Mouse (Mus musculus): Measurements from ENCODE around the gene 9030612E09Rik. TPM values are rescaled to one million over a fixed set of nuclear protein-coding genes. Genes with fewer than 3 reads are reported as not detected.

Gene 9030612E09Rik
- polyA plus RNA-seq, 1 experiment from 2014 or later: 0.18 TPM

GRCm38 (mm10) chr10:43173828-43174325, 627 bp upstream of the 9030612E09Rik start:
- Histone ChIP-seq H3K4me1 (replicated peaks; ENCODE audit: control insufficient read depth, insufficient read depth) (no peaks in the 10 kb centered on the region), H3K27ac (replicated peaks) (peak overlapping the region; percentile 56; the same call in 1 of the 2 replicates), H3K9ac (ENCODE audit: low read length) (peak overlapping the region; percentile 69), H3K27me3 (ENCODE audit: control insufficient read depth, insufficient read depth, low read length) (no peaks in the 10 kb centered on the region; the same call in 1 of the 2 replicates), H3K4me3 (ENCODE audit: low read depth, low read length) (peak overlapping the region; percentile 69), H3K4me2 (replicated peaks; ENCODE audit: low read depth) (peak overlapping the region; percentile 90), H3K36me3 (ENCODE audit: control insufficient read depth, insufficient read depth, low read length) (no peaks in the 10 kb centered on the region), H3K9me3 (ENCODE audit: control insufficient read depth, low read length) (no peaks in the 10 kb centered on the region)
- DNase-seq (ENCODE audit: low spot score): peak; percentile 22
- ATAC-seq (ENCODE audit: low FRiP score, low TSS enrichment): no peak
- WGBS: under 1% methylated on average over 27 of the region's 38 CpGs
- TF ChIP-seq CTCF (IDR thresholded peaks at IDR 0.05; ENCODE audit: low read depth): no peak
- no peak for TF ChIP-seq EP300 (optimal IDR thresholded peaks at IDR 0.05)

GRCm38 (mm10) chr10:43175156-43175601, 675 bp downstream of the 9030612E09Rik start:
- Histone ChIP-seq H3K9ac (ENCODE audit: low read length) (peak overlapping the region; percentile 69), H3K4me1 (replicated peaks; ENCODE audit: control insufficient read depth, insufficient read depth) (no peaks in the 10 kb centered on the region), H3K27ac (replicated peaks) (no peak overlapping the region), H3K9me3 (ENCODE audit: control insufficient read depth, low read length) (no peaks in the 10 kb centered on the region), H3K27me3 (ENCODE audit: control insufficient read depth, insufficient read depth, low read length) (no peaks in the 10 kb centered on the region; the same call in 1 of the 2 replicates), H3K4me3 (ENCODE audit: low read depth, low read length) (peak overlapping the region; percentile 69), H3K36me3 (ENCODE audit: control insufficient read depth, insufficient read depth, low read length) (no peaks in the 10 kb centered on the region), H3K4me2 (replicated peaks; ENCODE audit: low read depth) (peak overlapping the region; percentile 90)
- TF ChIP-seq EP300 (optimal IDR thresholded peaks at IDR 0.05) (no peak), CTCF (IDR thresholded peaks at IDR 0.05; ENCODE audit: low read depth) (no peak)
- ATAC-seq (ENCODE audit: low FRiP score, low TSS enrichment) (no peak), DNase-seq (ENCODE audit: low spot score) (no peak)
- 7% methylated on average over 18 of the region's 18 CpGs for WGBS

GRCm38 (mm10) chr10:43180313-43180912, 5.9 kb downstream of the 9030612E09Rik start:
- DNase-seq (ENCODE audit: low spot score): no peak
- Histone ChIP-seq H3K4me1 (replicated peaks; ENCODE audit: control insufficient read depth, insufficient read depth) (no peaks in the 10 kb centered on the region), H3K9me3 (ENCODE audit: control insufficient read depth, low read length) (no peaks in the 10 kb centered on the region), H3K36me3 (ENCODE audit: control insufficient read depth, insufficient read depth, low read length) (no peaks in the 10 kb centered on the region), H3K4me3 (ENCODE audit: low read depth, low read length) (no peak overlapping the region), H3K4me2 (replicated peaks; ENCODE audit: low read depth) (no peak overlapping the region), H3K27ac (replicated peaks) (no peak overlapping the region), H3K9ac (ENCODE audit: low read length) (no peak overlapping the region), H3K27me3 (ENCODE audit: control insufficient read depth, insufficient read depth, low read length) (no peaks in the 10 kb centered on the region; the same call in 1 of the 2 replicates)
- WGBS: 52% methylated on average over 5 of the region's 5 CpGs
- no peak for TF ChIP-seq EP300 (optimal IDR thresholded peaks at IDR 0.05)
- no peak for TF ChIP-seq CTCF (IDR thresholded peaks at IDR 0.05; ENCODE audit: low read depth)
- no peak for ATAC-seq (ENCODE audit: low FRiP score, low TSS enrichment)

- no peaks in the 10 kb centered on the region for H3K36me3 ChIP-seq (ENCODE audit: control insufficient read depth, insufficient read depth, low read length)
- TF ChIP-seq EP300 (optimal IDR thresholded peaks at IDR 0.05) (no peak), CTCF (IDR thresholded peaks at IDR 0.05; ENCODE audit: low read depth) (no peak)
- no peak overlapping the region for H3K4me2 ChIP-seq (replicated peaks; ENCODE audit: low read depth)
- H3K4me3 ChIP-seq (ENCODE audit: low read depth, low read length): no peak overlapping the region
- H3K9me3 ChIP-seq (ENCODE audit: control insufficient read depth, low read length): no peaks in the 10 kb centered on the region
- H3K9ac ChIP-seq (ENCODE audit: low read length): no peak overlapping the region
- ATAC-seq (ENCODE audit: low FRiP score, low TSS enrichment) (no peak), DNase-seq (ENCODE audit: low spot score) (no peak)
- no peaks in the 10 kb centered on the region for H3K27me3 ChIP-seq (ENCODE audit: control insufficient read depth, insufficient read depth, low read length)
- H3K4me1 ChIP-seq (replicated peaks; ENCODE audit: control insufficient read depth, insufficient read depth): no peaks in the 10 kb centered on the region
- no peak overlapping the region for H3K27ac ChIP-seq (replicated peaks)
- 92% methylated on average over 2 of the region's 2 CpGs for WGBS
Observed at GRCm38 (mm10) chr10:43200206-43200605, 25.7 kb downstream of the 9030612E09Rik start.

GRCm38 (mm10) chr10:43203865-43204264, 29.4 kb downstream of the 9030612E09Rik start:
- TF ChIP-seq EP300 (optimal IDR thresholded peaks at IDR 0.05) (no peak), CTCF (IDR thresholded peaks at IDR 0.05; ENCODE audit: low read depth) (no peak)
- H3K4me3 ChIP-seq (ENCODE audit: low read depth, low read length): no peak overlapping the region
- no peak for DNase-seq (ENCODE audit: low spot score)
- no peak overlapping the region for H3K27ac ChIP-seq (replicated peaks)
- H3K27me3 ChIP-seq (ENCODE audit: control insufficient read depth, insufficient read depth, low read length): no peaks in the 10 kb centered on the region
- 76% methylated on average over 3 of the region's 3 CpGs for WGBS
- no peak overlapping the region for H3K9ac ChIP-seq (ENCODE audit: low read length)
- H3K36me3 ChIP-seq (ENCODE audit: control insufficient read depth, insufficient read depth, low read length): no peaks in the 10 kb centered on the region
- no peak overlapping the region for H3K4me2 ChIP-seq (replicated peaks; ENCODE audit: low read depth)
- no peaks in the 10 kb centered on the region for H3K9me3 ChIP-seq (ENCODE audit: control insufficient read depth, low read length)
- H3K4me1 ChIP-seq (replicated peaks; ENCODE audit: control insufficient read depth, insufficient read depth): no peaks in the 10 kb centered on the region
- no peak for ATAC-seq (ENCODE audit: low FRiP score, low TSS enrichment)

- Histone ChIP-seq H3K4me3 (ENCODE audit: low read depth, low read length) (no peak overlapping the region), H3K9me3 (ENCODE audit: control insufficient read depth, low read length) (no peaks in the 10 kb centered on the region), H3K9ac (ENCODE audit: low read length) (no peak overlapping the region), H3K36me3 (ENCODE audit: control insufficient read depth, insufficient read depth, low read length) (no peaks in the 10 kb centered on the region), H3K4me1 (replicated peaks; ENCODE audit: control insufficient read depth, insufficient read depth) (no peaks in the 10 kb centered on the region), H3K27ac (replicated peaks) (no peak overlapping the region), H3K27me3 (ENCODE audit: control insufficient read depth, insufficient read depth, low read length) (no peaks in the 10 kb centered on the region), H3K4me2 (replicated peaks; ENCODE audit: low read depth) (no peak overlapping the region)
- WGBS: 36% methylated on average over 6 of the region's 6 CpGs
- TF ChIP-seq CTCF (IDR thresholded peaks at IDR 0.05; ENCODE audit: low read depth) (peak; percentile 57), EP300 (optimal IDR thresholded peaks at IDR 0.05) (no peak)
- DNase-seq (ENCODE audit: low spot score) (peak; percentile 18), ATAC-seq (ENCODE audit: low FRiP score, low TSS enrichment) (no peak)
Observed at GRCm38 (mm10) chr10:43211866-43212265, 37.4 kb downstream of the 9030612E09Rik start.
